Mouse (Mus musculus): ENCODE data around the gene Kcnd3. TPM values are rescaled to one million over a fixed set of nuclear protein-coding genes. Genes with fewer than 3 reads are reported as not detected.

The Kcnd3 gene
- total RNA-seq, 2 experiments from 2014 or later, result 9.5 to 10.1 TPM

- DNase-seq (ENCODE audit: low spot score in 2 of 2), result no peak
These were observed 126.2 kb downstream of the Kcnd3 start for GRCm38 (mm10) chr3:105578320-105578719.

GRCm38 (mm10) chr3:105581119-105581518 is 129.0 kb downstream of the Kcnd3 start:
- no peak for DNase-seq (ENCODE audit: low spot score in 2 of 2)

- DNase-seq (ENCODE audit: low spot score in 2 of 2), result no peak
These were observed 133.6 kb downstream of the Kcnd3 start for GRCm38 (mm10) chr3:105585734-105586159.

- no peak for DNase-seq (ENCODE audit: low spot score in 2 of 2)
These were observed 138.0 kb downstream of the Kcnd3 start for GRCm38 (mm10) chr3:105590056-105590672.

- DNase-seq (ENCODE audit: low spot score in 2 of 2), result no peak
These were observed 139.6 kb downstream of the Kcnd3 start for GRCm38 (mm10) chr3:105591766-105592165.

- no peak for DNase-seq (ENCODE audit: low spot score in 2 of 2)
These were observed 140.1 kb downstream of the Kcnd3 start for GRCm38 (mm10) chr3:105592246-105592645.

GRCm38 (mm10) chr3:105600483-105600882 is 148.4 kb downstream of the Kcnd3 start:
- no peak for DNase-seq (ENCODE audit: low spot score in 2 of 2)

GRCm38 (mm10) chr3:105602966-105603365 is 150.8 kb downstream of the Kcnd3 start:
- no peak for DNase-seq (ENCODE audit: low spot score in 2 of 2)

- DNase-seq (ENCODE audit: low spot score in 2 of 2), result no peak
These were observed 153.6 kb downstream of the Kcnd3 start for GRCm38 (mm10) chr3:105605726-105606125.

GRCm38 (mm10) chr3:105608857-105609256 is 156.7 kb downstream of the Kcnd3 start:
- DNase-seq (ENCODE audit: low spot score in 2 of 2), result no peak

- no peak for DNase-seq (ENCODE audit: low spot score in 2 of 2)
These were observed 159.6 kb downstream of the Kcnd3 start for GRCm38 (mm10) chr3:105611531-105612422.

- DNase-seq (ENCODE audit: low spot score in 2 of 2), result no peak
These were observed 160.3 kb downstream of the Kcnd3 start for GRCm38 (mm10) chr3:105612423-105612814.

GRCm38 (mm10) chr3:105616861-105617743 is 165.0 kb downstream of the Kcnd3 start:
- DNase-seq (ENCODE audit: low spot score in 2 of 2), result no peak

GRCm38 (mm10) chr3:105621154-105621553 is 169.0 kb downstream of the Kcnd3 start:
- no peak for DNase-seq (ENCODE audit: low spot score in 2 of 2)

- DNase-seq (ENCODE audit: low spot score in 2 of 2), result no peak
These were observed 171.0 kb downstream of the Kcnd3 start for GRCm38 (mm10) chr3:105623137-105623536.

- DNase-seq (ENCODE audit: low spot score in 2 of 2), result no peak
These were observed 173.8 kb downstream of the Kcnd3 start for GRCm38 (mm10) chr3:105625961-105626360.

- no peak for DNase-seq (ENCODE audit: low spot score in 2 of 2)
These were observed 175.1 kb downstream of the Kcnd3 start for GRCm38 (mm10) chr3:105627258-105627657.

- no peak for DNase-seq (ENCODE audit: low spot score in 2 of 2)
These were observed 180.2 kb downstream of the Kcnd3 start for GRCm38 (mm10) chr3:105632296-105632695.

GRCm38 (mm10) chr3:105633021-105633420 is 180.9 kb downstream of the Kcnd3 start:
- no peak for DNase-seq (ENCODE audit: low spot score in 2 of 2)

- DNase-seq (ENCODE audit: low spot score in 2 of 2), result no peak
These were observed 190.1 kb downstream of the Kcnd3 start for GRCm38 (mm10) chr3:105642186-105642585.

- DNase-seq (ENCODE audit: low spot score in 2 of 2), result no peak
These were observed 191.4 kb downstream of the Kcnd3 start for GRCm38 (mm10) chr3:105643566-105643965.

All from adrenal gland, postnatal 4 days (tissue).